Mouse (Mus musculus) liver, postnatal 0 days (tissue): Measurements from ENCODE around the gene Naa40. TPM values are rescaled to one million over a fixed set of nuclear protein-coding genes. Genes with fewer than 3 reads are reported as not detected.

Source experiments
- ATAC-seq: fragments of 200-750 bp; cut with Nextera tagmentation; 2 replicates; pipeline ENCODE4 v1.8.0; 2017; ENCODE audit warnings: mild to moderate bottlenecking, moderate library complexity
- DNase-seq: peaks from one replicate; pipeline ENCODE4 v3.0.0-alpha.2; 2016
- H3K27ac ChIP-seq: fragments of 300-500 bp; sonication (generic); 2 replicates; pipeline ENCODE4 v1.5.1; 2014; ENCODE audit warnings: antibody characterized with exemption, moderate library complexity, mild to moderate bottlenecking, low read depth
- H3K27me3 ChIP-seq: fragments of 300-500 bp; sonication (generic); 2 replicates; pipeline ENCODE4 v1.6.1; 2014; ENCODE audit warnings: low read length, control low read depth, mixed read lengths; ENCODE audit not compliant: insufficient read depth
- H3K36me3 ChIP-seq: fragments of 300-500 bp; sonication (generic); replicated peaks from 2 replicates; pipeline ENCODE4 v1.6.1; 2014; ENCODE audit warnings: mild to moderate bottlenecking, control low read depth, low read length, moderate library complexity, mixed read lengths; ENCODE audit not compliant: insufficient read depth
- H3K4me1 ChIP-seq: fragments of 300-500 bp; sonication (generic); 2 replicates; pipeline ENCODE4 v1.6.1; 2014; ENCODE audit warnings: antibody characterized with exemption, mild to moderate bottlenecking, control low read depth; ENCODE audit not compliant: insufficient read depth
- H3K4me2 ChIP-seq: fragments of 300-500 bp; sonication (generic); 2 replicates; pipeline ENCODE4 v1.6.1; 2014; ENCODE audit warnings: low read depth, mild to moderate bottlenecking, low read length, moderate library complexity, mixed read lengths
- H3K4me3 ChIP-seq: fragments of 300-500 bp; sonication (generic); 2 replicates; pipeline ENCODE4 v1.5.1; 2014; ENCODE audit warnings: low read depth, low read length
- H3K9ac ChIP-seq: fragments of 300-500 bp; sonication (generic); replicated peaks from 2 replicates; pipeline ENCODE4 v1.6.1; 2014; ENCODE audit warnings: mild to moderate bottlenecking, moderate library complexity
- H3K9me3 ChIP-seq: fragments of 300-500 bp; sonication (generic); 2 replicates; pipeline ENCODE4 v1.6.1; 2016; ENCODE audit warnings: mild to moderate bottlenecking, control low read depth, low read length, mixed read lengths
- CTCF ChIP-seq: sonication (generic); IDR thresholded peaks from 2 replicates; pipeline ENCODE4 v1.5.1; 2016; ENCODE audit warnings: antibody characterized with exemption, low read depth
- EP300 ChIP-seq: IDR thresholded peaks from 2 replicates; pipeline ENCODE4 v1.6.1; 2016; ENCODE audit warnings: antibody characterized with exemption, low read depth, mild to moderate bottlenecking
- WGBS: fragments of 180-500 bp; shearing (Covaris S2); extraction: QIAGEN DNeasy Blood & Tissue Kit; methylation state at CpG from one replicate; pipeline ENCODE4 v1.1.7; 2014; ENCODE audit not compliant: insufficient replicate concordance; 5-methylcytosine and 5-hydroxymethylcytosine counted together
- polyA plus RNA-seq: library from polyadenylated mRNA; unstranded; fragments of >200 nt; fragmentation: Nextera tagmentation; extraction: Ambion mirVana; gene quantifications from 2 replicates; pipeline ENCODE4 v1.2.1, GENCODE M21; 2015

The Naa40 gene
- polyA plus RNA-seq, 1 experiment from 2014 or later: 16.5 TPM

DNA sequence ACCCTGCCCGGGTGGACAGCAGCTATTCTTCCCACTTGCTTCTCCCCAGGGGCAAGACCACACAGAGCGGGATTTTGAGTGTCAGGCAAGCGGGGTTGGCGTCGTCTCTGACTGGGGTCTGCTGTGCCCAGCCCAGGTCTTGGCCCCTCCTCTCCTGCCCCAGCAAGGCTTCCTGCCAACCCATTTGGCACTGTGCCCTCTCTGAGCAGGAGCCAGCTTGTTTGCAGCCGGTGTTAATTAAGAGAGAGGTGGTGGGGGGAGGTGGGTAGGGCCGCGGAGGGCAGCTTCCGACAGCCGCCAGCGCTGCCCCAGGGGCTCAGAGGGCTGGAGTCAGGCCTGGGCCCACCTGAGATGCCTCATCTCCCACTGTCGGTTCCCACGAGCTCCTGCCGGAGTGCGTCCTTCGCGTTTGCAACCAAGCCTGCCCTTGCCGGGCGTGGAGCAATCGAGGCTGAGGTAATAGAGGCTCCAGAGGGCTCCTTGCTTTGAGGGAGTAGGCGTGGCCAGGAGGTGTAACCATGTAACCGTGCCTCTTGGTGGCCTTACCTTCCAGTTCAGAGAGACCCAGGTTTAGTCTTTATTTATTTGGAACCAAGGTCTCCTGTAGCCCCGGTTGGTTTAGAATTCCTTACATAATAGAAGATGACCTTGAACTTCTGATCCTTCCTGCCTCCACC, 58.6 kb downstream of the Naa40 start:
- no peak overlapping the region for H3K9ac ChIP-seq
- peak; percentile 63 for DNase-seq
- TF ChIP-seq EP300 (no peak), CTCF (no peak)
- H3K4me3 ChIP-seq: no peak overlapping the region
- peaks cover 10% of the 10 kb centered on the region; the same call in 1 of the 2 replicates for H3K27me3 ChIP-seq
- peaks cover 13% of the 10 kb centered on the region for H3K4me1 ChIP-seq
- ATAC-seq: 0 out of 2 replicates have a peak, but pooled peaks have one; percentile 26
- 19% methylated on average over 23 of the region's 23 CpGs for WGBS
- H3K36me3 ChIP-seq: no peaks in the 10 kb centered on the region
- H3K27ac ChIP-seq: no peak overlapping the region
- H3K4me2 ChIP-seq: peak overlapping the region; percentile 53
- no peaks in the 10 kb centered on the region for H3K9me3 ChIP-seq

DNA sequence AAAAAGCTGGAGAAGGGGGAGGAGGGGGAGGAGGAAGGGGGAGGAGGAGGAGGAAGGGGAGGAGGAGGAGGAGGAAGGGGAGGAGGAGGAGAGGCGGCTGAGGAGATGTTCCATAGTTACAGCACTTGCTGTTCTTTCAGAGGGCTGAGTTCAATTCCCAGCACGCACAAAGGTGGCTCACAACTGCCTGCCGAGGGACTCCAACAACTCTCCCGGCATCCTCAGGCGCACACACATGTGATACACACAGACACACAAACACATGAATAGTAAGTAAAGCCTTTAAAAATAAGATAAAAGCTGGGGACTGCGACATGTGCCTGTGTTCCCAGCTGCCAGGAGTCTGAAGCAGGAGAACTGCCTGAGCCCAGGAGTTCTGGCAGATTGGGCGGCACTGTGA, 59.5 kb downstream of the Naa40 start:
- TF ChIP-seq CTCF: no peak
- no peak for TF ChIP-seq EP300
- WGBS: 67% methylated on average over 7 of the region's 7 CpGs
- Histone ChIP-seq H3K4me1 (peaks cover 13% of the 10 kb centered on the region), H3K9me3 (no peaks in the 10 kb centered on the region), H3K9ac (no peak overlapping the region), H3K4me3 (no peak overlapping the region), H3K27me3 (peaks cover 10% of the 10 kb centered on the region; the same call in 1 of the 2 replicates), H3K4me2 (no peak overlapping the region), H3K27ac (no peak overlapping the region), H3K36me3 (no peaks in the 10 kb centered on the region)
- DNase-seq: no peak
- ATAC-seq: no peak

DNA sequence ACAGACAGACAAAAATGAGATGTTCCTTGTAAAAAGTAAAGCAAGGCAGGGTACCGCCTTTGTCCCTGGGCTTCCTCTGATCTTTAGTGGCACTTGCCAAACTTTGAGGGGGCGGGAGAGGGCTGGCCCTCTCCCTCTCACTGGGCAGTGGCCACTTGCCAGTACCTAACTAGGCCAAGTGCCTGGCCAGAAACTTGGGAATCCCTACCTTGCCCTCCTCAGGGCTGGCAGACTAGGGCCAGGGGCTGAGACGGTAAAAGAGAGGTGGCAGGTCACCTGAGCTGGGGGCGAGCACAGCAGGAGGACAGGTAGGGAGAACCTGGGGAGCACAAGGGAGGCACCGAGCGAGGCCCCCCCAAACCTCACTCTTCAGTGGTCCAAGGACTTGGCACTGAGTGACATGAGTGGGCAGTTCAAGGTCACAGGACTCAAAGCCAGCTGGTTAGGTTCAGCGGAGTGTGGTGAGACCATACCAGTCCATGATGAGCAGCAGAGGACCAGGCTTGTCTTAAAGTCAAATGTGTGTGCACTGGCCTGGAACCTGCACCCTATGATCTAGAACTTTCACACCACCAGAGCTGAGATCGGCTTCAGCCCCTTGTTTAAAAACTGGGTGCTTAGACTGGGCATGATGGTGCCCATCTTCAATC, 60.1 kb downstream of the Naa40 start:
- Histone ChIP-seq H3K4me3 (no peak overlapping the region), H3K27me3 (peaks cover 7% of the 10 kb centered on the region; the same call in 1 of the 2 replicates), H3K27ac (no peak overlapping the region), H3K9ac (no peak overlapping the region), H3K4me1 (peaks cover 13% of the 10 kb centered on the region), H3K36me3 (no peaks in the 10 kb centered on the region), H3K9me3 (no peaks in the 10 kb centered on the region), H3K4me2 (no peak overlapping the region)
- DNase-seq (no peak), ATAC-seq (no peak)
- TF ChIP-seq EP300: no peak
- TF ChIP-seq CTCF: no peak
- WGBS: 74% methylated on average over 8 of the region's 8 CpGs

DNA sequence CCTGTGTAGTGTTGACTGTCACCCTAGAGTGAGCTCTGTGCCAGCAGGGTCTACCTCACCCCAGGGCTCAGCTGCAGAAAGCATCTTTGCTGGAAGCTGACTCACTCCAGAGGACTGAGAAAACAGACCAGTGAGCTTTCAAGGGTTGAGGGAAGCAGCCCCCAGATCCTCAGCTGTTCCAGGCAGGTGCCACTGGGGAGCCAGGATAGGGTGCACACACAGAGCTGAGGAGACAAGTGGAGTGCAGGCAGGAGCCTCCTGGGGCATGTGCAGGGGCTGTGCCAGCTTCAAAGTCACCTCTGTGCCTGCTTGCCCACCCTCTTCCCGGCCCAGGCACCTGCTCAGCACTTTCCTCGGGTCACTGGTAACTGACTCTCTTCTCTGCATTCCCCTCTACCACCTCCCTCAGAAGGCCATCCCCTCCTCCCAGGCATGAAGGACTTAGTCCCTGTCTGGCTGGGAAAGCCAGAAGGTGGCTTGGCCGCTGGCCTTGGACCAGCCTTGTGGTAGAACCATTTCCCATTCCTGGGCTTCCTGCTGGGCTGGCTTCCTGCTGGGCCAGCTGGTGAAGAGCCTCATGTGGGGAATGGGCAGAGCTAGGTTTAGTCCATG, 62.0 kb downstream of the Naa40 start:
- Histone ChIP-seq H3K9ac (no peak overlapping the region), H3K9me3 (no peaks in the 10 kb centered on the region), H3K27me3 (peaks cover 3% of the 10 kb centered on the region; the same call in 1 of the 2 replicates), H3K4me2 (no peak overlapping the region), H3K4me3 (no peak overlapping the region), H3K27ac (no peak overlapping the region), H3K36me3 (no peaks in the 10 kb centered on the region), H3K4me1 (peaks cover 13% of the 10 kb centered on the region)
- DNase-seq (no peak), ATAC-seq (no peak)
- TF ChIP-seq EP300: no peak
- no peak for TF ChIP-seq CTCF
- WGBS: 51% methylated on average over 3 of the region's 3 CpGs

DNA sequence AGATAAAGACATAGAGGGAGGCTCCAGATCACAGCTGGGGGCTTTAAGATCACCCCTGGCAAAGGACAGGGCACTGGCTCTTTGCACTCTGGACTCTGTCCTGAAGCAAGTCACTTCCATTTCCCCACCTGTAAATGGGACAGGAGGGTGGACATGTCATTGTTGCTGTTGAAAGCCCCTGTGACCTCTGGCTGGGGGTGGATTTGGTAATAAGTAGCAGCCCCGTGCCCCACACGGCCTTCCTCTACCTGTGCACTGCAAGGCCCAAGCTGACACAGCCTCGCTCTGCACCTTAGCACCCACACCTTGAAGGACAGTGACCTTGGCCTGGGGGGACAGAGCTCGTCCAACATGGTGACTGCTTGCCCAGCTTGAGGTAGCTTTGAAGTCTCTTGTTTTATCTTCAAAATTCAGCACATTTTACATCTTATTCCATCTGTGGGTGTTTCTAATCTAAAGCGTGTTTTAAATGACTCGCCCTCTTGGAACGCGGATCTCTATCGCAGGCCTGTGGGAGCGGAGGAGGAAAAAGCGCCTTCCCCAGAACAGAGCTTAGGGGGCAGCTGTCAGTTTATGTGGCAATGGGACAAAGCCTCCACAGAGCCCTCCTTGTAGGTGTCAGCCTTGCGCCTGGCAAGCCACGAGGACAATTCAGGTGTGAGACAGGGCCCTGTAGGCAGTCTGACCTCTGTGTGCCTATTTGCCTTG, 63.0 kb downstream of the Naa40 start:
- Histone ChIP-seq H3K4me3 (no peak overlapping the region), H3K36me3 (no peaks in the 10 kb centered on the region), H3K27me3 (no peaks in the 10 kb centered on the region; the same call in 1 of the 2 replicates), H3K4me1 (peaks cover 13% of the 10 kb centered on the region), H3K9ac (no peak overlapping the region), H3K27ac (no peak overlapping the region), H3K9me3 (no peaks in the 10 kb centered on the region), H3K4me2 (no peak overlapping the region)
- DNase-seq (no peak), ATAC-seq (peak; percentile 62)
- TF ChIP-seq CTCF (no peak), EP300 (no peak)
- WGBS: 66% methylated on average over 13 of the region's 13 CpGs
